Mouse (Mus musculus) heart, postnatal 0 days (tissue): ENCODE measurements around the gene Hk1.

Source experiments
- CTCF ChIP-seq: IDR thresholded peaks from 2 replicates; pipeline ENCODE4 v1.5.1; 2016; ENCODE audit warnings: antibody characterized with exemption, control low read depth, low read depth
- EP300 ChIP-seq: IDR thresholded peaks from 2 replicates; pipeline ENCODE4 v1.6.1; 2016; ENCODE audit warnings: antibody characterized with exemption, low read depth

DNA sequence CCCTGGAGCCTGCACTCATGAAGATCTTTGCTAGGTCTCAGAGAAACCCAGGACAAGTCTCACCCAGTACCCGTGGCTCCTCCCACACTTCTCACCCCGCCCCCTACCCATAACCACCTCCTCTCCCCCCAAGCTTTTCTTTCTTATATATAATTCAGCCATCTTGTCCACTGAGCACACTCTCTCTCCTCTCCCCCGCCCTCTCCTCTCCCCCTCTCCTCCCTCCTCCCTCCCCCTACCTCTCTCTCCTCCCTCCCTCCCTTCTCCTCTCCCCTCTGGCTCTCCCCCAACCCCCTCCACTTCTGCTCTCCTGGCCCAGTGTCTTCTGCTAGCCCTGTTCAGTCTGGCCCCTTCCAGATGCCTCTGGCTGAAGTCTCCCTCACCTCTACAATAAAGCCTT lies 100.6 kb downstream of the Hk1 start:
- no peak for TF ChIP-seq EP300
- no peak for TF ChIP-seq CTCF
